Mouse (Mus musculus): Measurements from ENCODE around the gene Fam193a. TPM values are rescaled to one million over a fixed set of nuclear protein-coding genes. Genes with fewer than 3 reads are reported as not detected.

Fam193a gene
- polyA plus RNA-seq, 1 experiment, result not detected

DNA sequence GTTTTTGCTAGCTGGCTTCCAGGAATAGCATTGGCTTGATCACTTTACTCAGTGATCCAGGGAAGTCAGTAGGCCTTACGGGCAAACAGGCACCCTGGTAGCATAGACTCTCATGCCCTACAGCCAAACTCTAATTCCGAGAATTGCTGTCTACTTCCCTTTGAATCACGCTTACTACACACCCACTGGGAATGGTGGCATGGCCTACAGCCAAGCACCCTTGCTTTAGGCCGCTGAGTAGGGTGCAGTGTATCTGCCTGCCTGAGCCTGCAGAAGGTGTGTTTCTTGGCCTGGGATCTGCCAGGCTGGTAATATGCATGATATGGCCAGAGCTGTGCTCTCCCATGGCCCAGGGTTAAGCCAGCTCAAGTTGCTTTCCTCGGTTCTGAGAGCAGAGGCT lies 159.0 kb downstream of the Fam193a start:
- WGBS, result 72% methylated on average over 5 of the region's 5 CpGs

DNA sequence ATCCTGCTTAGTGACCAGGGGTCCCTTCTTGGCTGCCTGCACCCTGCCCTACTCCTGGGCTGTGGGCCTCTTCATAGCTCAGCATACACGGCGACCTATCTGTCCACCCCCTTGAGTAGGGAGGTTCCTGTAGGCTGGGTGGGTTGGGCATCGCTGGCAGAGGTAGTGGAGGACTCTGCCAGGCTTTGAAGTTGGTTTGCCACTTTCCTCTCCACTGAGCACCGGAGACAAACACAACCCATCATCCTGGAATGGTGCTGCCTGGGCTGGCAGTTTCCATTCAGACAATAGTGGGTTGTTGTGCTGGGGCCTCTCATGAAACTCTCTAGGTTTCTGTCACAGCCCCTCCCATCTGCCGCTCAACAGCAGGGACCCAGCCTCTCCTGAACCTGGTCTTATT lies 160.4 kb downstream of the Fam193a start:
- Histone ChIP-seq H3K27ac (ENCODE audit: insufficient read depth, low read depth, low read length) (no peak overlapping the region), H3K4me1 (ENCODE audit: control insufficient read depth, insufficient read depth, low read length) (peaks cover 15% of the 10 kb centered on the region), H3K4me3 (ENCODE audit: insufficient read depth, low read depth, low read length) (no peak overlapping the region)
- 61% methylated on average over 5 of the region's 5 CpGs for WGBS
- no peak for TF ChIP-seq POLR2A (IDR thresholded peaks at IDR 0.05; ENCODE audit: insufficient read depth, low read depth, low read length)
- TF ChIP-seq CTCF (IDR thresholded peaks at IDR 0.05; ENCODE audit: insufficient read depth, low read depth, low read length), result no peak

More for the DNA sequence above, 159.0 kb downstream of the Fam193a start:
- Histone ChIP-seq H3K4me3 (ENCODE audit: insufficient read depth, low read depth, low read length) (no peak overlapping the region), H3K27ac (ENCODE audit: insufficient read depth, low read depth, low read length) (no peak overlapping the region), H3K4me1 (ENCODE audit: control insufficient read depth, insufficient read depth, low read length) (peaks cover 9% of the 10 kb centered on the region)
- no peak for TF ChIP-seq POLR2A (IDR thresholded peaks at IDR 0.05; ENCODE audit: insufficient read depth, low read depth, low read length)
- no peak for TF ChIP-seq CTCF (IDR thresholded peaks at IDR 0.05; ENCODE audit: insufficient read depth, low read depth, low read length)

DNA sequence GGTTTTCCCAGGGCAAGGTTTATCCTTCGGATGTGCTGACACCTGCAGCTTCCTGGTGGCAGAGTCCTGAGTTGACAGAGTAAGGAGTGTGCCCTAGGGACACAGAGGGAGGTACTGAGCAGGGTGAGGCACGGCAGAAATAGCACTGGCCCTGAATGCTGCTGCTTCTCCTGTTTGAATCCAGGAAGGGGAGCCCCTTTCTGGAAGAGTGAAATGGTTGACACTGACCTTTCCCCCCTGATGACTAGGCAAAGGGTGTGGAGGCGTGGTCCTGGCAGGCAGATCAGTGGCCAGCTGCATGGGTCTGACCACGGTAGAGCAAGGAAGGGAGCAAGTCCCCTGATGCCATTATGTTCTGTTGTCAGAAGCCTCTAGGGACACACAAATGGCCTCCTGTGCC lies 161.0 kb downstream of the Fam193a start:
- H3K4me3 ChIP-seq (ENCODE audit: insufficient read depth, low read depth, low read length), result no peak overlapping the region
- no peak for TF ChIP-seq CTCF (IDR thresholded peaks at IDR 0.05; ENCODE audit: insufficient read depth, low read depth, low read length)
- no peak for TF ChIP-seq POLR2A (IDR thresholded peaks at IDR 0.05; ENCODE audit: insufficient read depth, low read depth, low read length)
- H3K4me1 ChIP-seq (ENCODE audit: control insufficient read depth, insufficient read depth, low read length), result peaks cover 18% of the 10 kb centered on the region
- H3K27ac ChIP-seq (ENCODE audit: insufficient read depth, low read depth, low read length), result no peak overlapping the region
- 66% methylated on average over 4 of the region's 4 CpGs for WGBS

DNA sequence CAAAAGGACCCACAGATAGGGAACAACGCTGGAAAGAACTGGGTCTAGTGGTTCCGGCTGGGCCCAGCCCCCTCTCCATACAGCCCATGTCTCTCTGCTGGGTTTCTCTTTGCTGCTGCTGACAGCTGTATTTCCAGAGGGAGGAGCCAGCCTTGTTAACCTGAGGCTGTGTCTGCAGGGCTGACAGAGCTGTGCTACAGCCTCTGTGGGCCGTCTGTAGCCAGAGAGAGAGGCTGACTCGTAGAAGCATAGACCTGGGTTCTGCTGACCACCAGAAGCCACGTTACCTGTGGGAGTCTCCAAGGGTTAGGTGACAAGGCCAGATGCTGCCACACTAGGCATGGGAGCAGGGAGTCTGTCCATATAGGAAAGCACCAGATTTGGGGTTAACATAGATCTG lies 163.3 kb downstream of the Fam193a start:
- Histone ChIP-seq H3K4me3 (ENCODE audit: insufficient read depth, low read depth, low read length) (no peak overlapping the region), H3K27ac (ENCODE audit: insufficient read depth, low read depth, low read length) (no peak overlapping the region), H3K4me1 (ENCODE audit: control insufficient read depth, insufficient read depth, low read length) (peaks cover 16% of the 10 kb centered on the region)
- 95% methylated on average over 5 of the region's 5 CpGs for whole genome bisulfite sequencing
- TF ChIP-seq POLR2A (IDR thresholded peaks at IDR 0.05; ENCODE audit: insufficient read depth, low read depth, low read length) (no peak), CTCF (IDR thresholded peaks at IDR 0.05; ENCODE audit: insufficient read depth, low read depth, low read length) (no peak)

- Histone ChIP-seq H3K4me3 (ENCODE audit: insufficient read depth, low read depth, low read length) (no peak overlapping the region), H3K4me1 (ENCODE audit: control insufficient read depth, insufficient read depth, low read length) (peaks cover 16% of the 10 kb centered on the region), H3K27ac (ENCODE audit: insufficient read depth, low read depth, low read length) (no peak overlapping the region)
- WGBS, result 74% methylated on average over 3 of the region's 3 CpGs
- TF ChIP-seq CTCF (IDR thresholded peaks at IDR 0.05; ENCODE audit: insufficient read depth, low read depth, low read length) (no peak), POLR2A (IDR thresholded peaks at IDR 0.05; ENCODE audit: insufficient read depth, low read depth, low read length) (no peak)
Observed at GRCm38 (mm10) chr5:34533820-34534219, 164.1 kb downstream of the Fam193a start.

- WGBS, result 71% methylated on average over 5 of the region's 5 CpGs
- H3K4me1 ChIP-seq (ENCODE audit: control insufficient read depth, insufficient read depth, low read length), result peaks cover 14% of the 10 kb centered on the region
- no peak overlapping the region for H3K27ac ChIP-seq (ENCODE audit: insufficient read depth, low read depth, low read length)
- no peak for TF ChIP-seq CTCF (IDR thresholded peaks at IDR 0.05; ENCODE audit: insufficient read depth, low read depth, low read length)
- no peak for TF ChIP-seq POLR2A (IDR thresholded peaks at IDR 0.05; ENCODE audit: insufficient read depth, low read depth, low read length)
- no peak overlapping the region for H3K4me3 ChIP-seq (ENCODE audit: insufficient read depth, low read depth, low read length)
Observed at GRCm38 (mm10) chr5:34534776-34535581, 165.2 kb downstream of the Fam193a start.

DNA sequence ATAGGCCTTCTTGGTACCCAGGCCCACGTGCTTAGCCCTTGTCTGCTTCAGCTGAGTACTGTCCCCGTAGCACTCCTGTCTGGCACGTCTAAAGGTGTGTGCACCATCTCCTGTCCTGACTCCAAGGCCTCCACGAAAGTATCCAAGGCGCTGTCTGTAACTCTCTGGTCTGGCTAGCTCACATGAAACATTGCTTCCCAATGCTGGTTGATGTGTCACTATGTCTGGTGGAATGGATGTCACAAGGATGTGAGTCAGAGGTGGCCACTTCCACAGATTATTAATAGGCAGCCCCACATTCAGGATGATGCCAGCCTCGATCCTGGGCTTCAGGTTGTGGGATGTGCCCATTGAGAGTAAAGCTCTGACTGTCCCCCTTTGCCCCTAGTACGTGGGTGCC lies 166.1 kb downstream of the Fam193a start:
- Histone ChIP-seq H3K27ac (ENCODE audit: insufficient read depth, low read depth, low read length) (no peak overlapping the region), H3K4me1 (ENCODE audit: control insufficient read depth, insufficient read depth, low read length) (peaks cover 11% of the 10 kb centered on the region; the same call in 1 of the 2 replicates), H3K4me3 (ENCODE audit: insufficient read depth, low read depth, low read length) (no peak overlapping the region)
- 86% methylated on average over 7 of the region's 7 CpGs for WGBS
- TF ChIP-seq POLR2A (IDR thresholded peaks at IDR 0.05; ENCODE audit: insufficient read depth, low read depth, low read length) (no peak), CTCF (IDR thresholded peaks at IDR 0.05; ENCODE audit: insufficient read depth, low read depth, low read length) (no peak)

Other genes starting within 250 kb of the Fam193a start
- gene Poln, start 200.5 kb upstream of the Fam193a start, polyA plus RNA-seq (2012; ENCODE audit: insufficient read depth, insufficient read length, low replicate concordance, missing spikeins), result not detected in 2 replicates
- gene Haus3, start 200.4 kb upstream of the Fam193a start, polyA plus RNA-seq (2012; ENCODE audit: insufficient read depth, insufficient read length, low replicate concordance, missing spikeins), result not detected in 2 replicates
- gene Mxd4, start 182.2 kb upstream of the Fam193a start, polyA plus RNA-seq (2012; ENCODE audit: insufficient read depth, insufficient read length, low replicate concordance, missing spikeins), result 230 TPM in 1 of 2 replicates, not detected in the other
- gene Zfyve28, start 81.5 kb upstream of the Fam193a start, polyA plus RNA-seq (2012; ENCODE audit: insufficient read depth, insufficient read length, low replicate concordance, missing spikeins), result not detected in 2 replicates
- gene Cfap99, start 81.3 kb upstream of the Fam193a start, polyA plus RNA-seq (2012; ENCODE audit: insufficient read depth, insufficient read length, low replicate concordance, missing spikeins), result not detected in 2 replicates
- 159 TPM in 1 of 2 replicates, not detected in the other for gene Rnf4, start 33.6 kb upstream of the Fam193a start, polyA plus RNA-seq (2012; ENCODE audit: insufficient read depth, insufficient read length, low replicate concordance, missing spikeins)
- not detected in 2 replicates for gene Tnip2, start 144.1 kb downstream of the Fam193a start, polyA plus RNA-seq (2012; ENCODE audit: insufficient read depth, insufficient read length, low replicate concordance, missing spikeins)
- not detected in 2 replicates for gene Sh3bp2, start 155.9 kb downstream of the Fam193a start, polyA plus RNA-seq (2012; ENCODE audit: insufficient read depth, insufficient read length, low replicate concordance, missing spikeins)
- gene Add1, start 203.7 kb downstream of the Fam193a start, polyA plus RNA-seq (2012; ENCODE audit: insufficient read depth, insufficient read length, low replicate concordance, missing spikeins), result 584 and 674 TPM in 2 replicates

Data from olfactory bulb, adult 2 months (tissue).